Mouse (Mus musculus): ENCODE results near the gene Osbpl10. TPM values are rescaled to one million over a fixed set of nuclear protein-coding genes. Genes with fewer than 3 reads are reported as not detected.

Osbpl10 gene
- polyA plus RNA-seq, 1 experiment from 2014 or later: 2.9 TPM

DNA sequence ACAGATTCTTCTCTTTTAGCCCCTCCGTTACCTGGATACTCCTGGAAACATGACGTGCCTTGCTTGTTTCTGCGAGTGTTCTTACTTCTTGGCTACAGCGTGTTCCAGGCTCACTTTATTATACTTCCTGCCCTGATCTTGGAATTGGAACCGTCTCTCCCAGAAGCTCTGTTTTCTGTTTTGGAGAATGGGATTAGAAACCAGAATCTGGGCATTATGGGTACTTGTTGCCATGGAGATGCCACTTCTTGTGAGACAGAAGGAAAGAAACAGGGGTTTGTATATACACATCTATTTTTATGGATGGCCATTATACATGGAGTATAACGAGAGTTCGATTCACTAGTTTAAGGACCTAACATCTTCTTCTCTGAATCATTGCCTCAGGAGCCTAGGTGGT, 54.4 kb downstream of the Osbpl10 start:
- Histone ChIP-seq H3K9me3 (replicated peaks; ENCODE audit: control insufficient read depth, low read length, poor library complexity, severe bottlenecking) (no peaks in the 10 kb centered on the region), H3K27ac (ENCODE audit: low read length) (no peak overlapping the region), H3K4me2 (ENCODE audit: low read length) (no peak overlapping the region), H3K4me1 (ENCODE audit: control insufficient read depth, insufficient read depth, low read length) (no peaks in the 10 kb centered on the region), H3K27me3 (ENCODE audit: control insufficient read depth, insufficient read depth, low read depth, low read length) (no peaks in the 10 kb centered on the region), H3K4me3 (ENCODE audit: low read depth, low read length) (no peak overlapping the region), H3K9ac (ENCODE audit: low read depth, low read length) (no peak overlapping the region), H3K36me3 (ENCODE audit: control insufficient read depth, insufficient read depth, low read length) (no peaks in the 10 kb centered on the region)
- no peak for ATAC-seq
- WGBS: 84% methylated on average over 7 of the region's 7 CpGs

DNA sequence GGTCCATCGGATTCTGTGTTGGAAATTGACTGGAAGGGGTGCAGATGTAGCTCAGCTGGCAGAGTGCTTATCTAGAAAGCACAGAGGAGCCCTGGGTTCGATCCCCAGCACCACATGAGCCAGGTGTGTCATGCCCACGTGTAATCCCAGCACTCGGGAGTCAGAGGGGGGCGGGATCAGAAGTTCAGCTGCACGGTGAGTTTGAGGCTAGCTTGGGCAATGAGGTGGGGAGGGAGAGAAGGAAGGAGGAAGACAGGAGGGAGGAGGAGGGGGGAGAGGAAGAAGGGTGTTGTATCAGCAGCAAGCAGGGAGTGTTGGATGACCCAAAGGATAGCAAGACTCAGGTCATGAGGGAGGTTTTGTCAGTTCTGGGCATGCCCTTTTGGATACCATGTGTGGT, 55.9 kb downstream of the Osbpl10 start:
- 85% methylated on average over 6 of the region's 6 CpGs for WGBS
- no peak overlapping the region for H3K4me2 ChIP-seq (ENCODE audit: low read length)

DNA sequence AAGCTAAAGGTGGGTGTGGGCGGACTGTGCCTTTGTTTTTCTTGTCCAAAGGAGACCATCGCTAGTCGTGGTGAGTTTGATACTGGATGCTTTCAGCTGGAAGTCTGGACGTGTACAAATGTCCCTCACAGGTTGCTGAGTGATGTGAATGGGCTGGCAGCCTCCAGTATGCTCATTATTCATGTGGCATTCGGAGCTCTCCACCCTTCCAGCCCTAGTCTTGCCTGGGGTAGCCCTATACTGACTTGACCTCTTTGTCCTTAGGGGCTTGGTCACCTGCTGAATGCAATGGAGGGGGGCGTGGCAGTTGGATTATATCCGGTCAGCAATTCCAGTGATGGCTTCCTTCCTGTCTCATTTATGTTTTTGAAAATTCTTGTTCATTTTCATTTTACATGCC, 56.4 kb downstream of the Osbpl10 start:
- Histone ChIP-seq H3K4me1 (ENCODE audit: control insufficient read depth, insufficient read depth, low read length) (peaks cover 10% of the 10 kb centered on the region; the same call in 1 of the 2 replicates), H3K27me3 (ENCODE audit: control insufficient read depth, insufficient read depth, low read depth, low read length) (no peaks in the 10 kb centered on the region), H3K4me2 (ENCODE audit: low read length) (no peak overlapping the region), H3K9ac (ENCODE audit: low read depth, low read length) (no peak overlapping the region), H3K4me3 (ENCODE audit: low read depth, low read length) (no peak overlapping the region), H3K9me3 (replicated peaks; ENCODE audit: control insufficient read depth, low read length, poor library complexity, severe bottlenecking) (no peaks in the 10 kb centered on the region), H3K36me3 (ENCODE audit: control insufficient read depth, insufficient read depth, low read length) (no peaks in the 10 kb centered on the region), H3K27ac (ENCODE audit: low read length) (no peak overlapping the region)
- 84% methylated on average over 7 of the region's 7 CpGs for WGBS
- ATAC-seq: no peak

More for the DNA sequence above, 55.9 kb downstream of the Osbpl10 start:
- H3K36me3 ChIP-seq (ENCODE audit: control insufficient read depth, insufficient read depth, low read length): no peaks in the 10 kb centered on the region
- peaks cover 10% of the 10 kb centered on the region; the same call in 1 of the 2 replicates for H3K4me1 ChIP-seq (ENCODE audit: control insufficient read depth, insufficient read depth, low read length)
- H3K4me3 ChIP-seq (ENCODE audit: low read depth, low read length): no peak overlapping the region
- ATAC-seq: no peak
- H3K9ac ChIP-seq (ENCODE audit: low read depth, low read length): no peak overlapping the region
- H3K27ac ChIP-seq (ENCODE audit: low read length): no peak overlapping the region
- no peaks in the 10 kb centered on the region for H3K27me3 ChIP-seq (ENCODE audit: control insufficient read depth, insufficient read depth, low read depth, low read length)
- no peaks in the 10 kb centered on the region for H3K9me3 ChIP-seq (replicated peaks; ENCODE audit: control insufficient read depth, low read length, poor library complexity, severe bottlenecking)

DNA sequence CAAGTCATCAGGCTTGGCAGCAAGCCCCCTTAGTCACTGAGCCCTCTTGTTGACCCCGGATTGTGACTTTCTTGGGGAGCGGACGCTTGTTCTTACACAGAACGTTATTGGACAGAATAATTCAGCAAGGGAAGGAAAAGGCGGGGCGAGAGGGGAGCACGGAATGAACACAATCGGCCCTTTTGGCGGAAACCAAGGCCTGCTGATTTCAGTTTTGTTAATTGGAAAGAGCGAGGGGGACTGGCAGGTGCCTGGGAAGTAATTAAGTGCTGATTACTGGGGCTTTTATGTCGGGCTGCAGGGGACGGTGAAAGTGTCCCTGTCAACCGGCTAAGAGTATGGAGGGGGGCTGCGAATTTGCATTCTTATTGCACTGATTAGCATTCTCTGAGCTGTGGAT, 59.8 kb downstream of the Osbpl10 start:
- Histone ChIP-seq H3K4me2 (ENCODE audit: low read length) (no peak overlapping the region), H3K9me3 (replicated peaks; ENCODE audit: control insufficient read depth, low read length, poor library complexity, severe bottlenecking) (no peaks in the 10 kb centered on the region), H3K4me1 (ENCODE audit: control insufficient read depth, insufficient read depth, low read length) (peaks cover 10% of the 10 kb centered on the region; the same call in 1 of the 2 replicates), H3K27me3 (ENCODE audit: control insufficient read depth, insufficient read depth, low read depth, low read length) (no peaks in the 10 kb centered on the region), H3K27ac (ENCODE audit: low read length) (no peak overlapping the region), H3K9ac (ENCODE audit: low read depth, low read length) (no peak overlapping the region), H3K4me3 (ENCODE audit: low read depth, low read length) (no peak overlapping the region), H3K36me3 (ENCODE audit: control insufficient read depth, insufficient read depth, low read length) (no peaks in the 10 kb centered on the region)
- ATAC-seq: peak; percentile 34; the same call in 1 of the 2 replicates
- 10% methylated on average over 14 of the region's 14 CpGs for WGBS

DNA sequence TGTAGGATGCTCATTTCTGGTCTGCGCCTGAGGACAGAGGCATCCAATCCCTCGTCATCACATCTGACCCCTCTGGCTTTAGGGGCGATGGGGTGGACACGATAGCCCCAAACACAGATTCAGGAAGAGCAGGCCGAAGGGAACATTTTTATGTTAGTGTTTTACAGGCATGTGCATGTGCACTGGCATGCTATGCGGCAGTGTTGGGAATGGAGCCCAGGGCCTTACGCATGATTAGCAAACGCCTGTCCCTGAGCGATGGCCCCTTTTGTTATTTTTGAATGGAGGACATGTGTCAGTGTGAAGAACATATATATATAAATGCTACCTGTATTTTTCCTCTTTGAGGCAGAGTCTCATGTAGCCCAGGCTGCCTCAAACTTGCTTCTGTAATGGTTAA, 60.3 kb downstream of the Osbpl10 start:
- Histone ChIP-seq H3K4me3 (ENCODE audit: low read depth, low read length) (no peak overlapping the region), H3K27me3 (ENCODE audit: control insufficient read depth, insufficient read depth, low read depth, low read length) (no peaks in the 10 kb centered on the region), H3K4me1 (ENCODE audit: control insufficient read depth, insufficient read depth, low read length) (peaks cover 10% of the 10 kb centered on the region; the same call in 1 of the 2 replicates), H3K4me2 (ENCODE audit: low read length) (no peak overlapping the region), H3K36me3 (ENCODE audit: control insufficient read depth, insufficient read depth, low read length) (no peaks in the 10 kb centered on the region), H3K27ac (ENCODE audit: low read length) (no peak overlapping the region), H3K9me3 (replicated peaks; ENCODE audit: control insufficient read depth, low read length, poor library complexity, severe bottlenecking) (no peaks in the 10 kb centered on the region), H3K9ac (ENCODE audit: low read depth, low read length) (no peak overlapping the region)
- 61% methylated on average over 9 of the region's 9 CpGs for WGBS
- ATAC-seq: no peak

DNA sequence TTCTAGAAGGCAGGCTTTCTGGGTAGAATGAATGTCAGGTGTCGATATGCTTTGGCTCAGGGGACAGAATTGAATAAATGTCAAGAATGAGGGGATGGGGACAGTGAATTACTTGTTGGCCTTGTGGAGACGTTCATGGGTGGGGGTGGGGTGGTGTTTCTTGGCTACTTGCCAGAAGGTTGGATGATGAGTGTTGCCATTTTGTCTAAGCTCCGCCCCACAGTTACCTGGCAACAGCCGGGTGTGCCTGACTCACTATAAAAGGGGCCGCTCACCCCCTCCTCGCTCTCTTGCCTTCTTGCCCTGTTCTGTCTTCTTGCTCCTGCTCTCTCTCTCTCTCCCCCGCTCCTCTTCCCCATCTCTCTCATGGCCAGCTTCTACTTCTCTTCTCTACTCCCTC, 60.9 kb downstream of the Osbpl10 start:
- Histone ChIP-seq H3K4me3 (ENCODE audit: low read depth, low read length) (no peak overlapping the region), H3K4me1 (ENCODE audit: control insufficient read depth, insufficient read depth, low read length) (peaks cover 10% of the 10 kb centered on the region; the same call in 1 of the 2 replicates), H3K36me3 (ENCODE audit: control insufficient read depth, insufficient read depth, low read length) (no peaks in the 10 kb centered on the region), H3K27me3 (ENCODE audit: control insufficient read depth, insufficient read depth, low read depth, low read length) (no peaks in the 10 kb centered on the region), H3K9me3 (replicated peaks; ENCODE audit: control insufficient read depth, low read length, poor library complexity, severe bottlenecking) (no peaks in the 10 kb centered on the region), H3K27ac (ENCODE audit: low read length) (no peak overlapping the region), H3K4me2 (ENCODE audit: low read length) (no peak overlapping the region), H3K9ac (ENCODE audit: low read depth, low read length) (no peak overlapping the region)
- no peak for ATAC-seq
- 58% methylated on average over 7 of the region's 7 CpGs for WGBS

DNA sequence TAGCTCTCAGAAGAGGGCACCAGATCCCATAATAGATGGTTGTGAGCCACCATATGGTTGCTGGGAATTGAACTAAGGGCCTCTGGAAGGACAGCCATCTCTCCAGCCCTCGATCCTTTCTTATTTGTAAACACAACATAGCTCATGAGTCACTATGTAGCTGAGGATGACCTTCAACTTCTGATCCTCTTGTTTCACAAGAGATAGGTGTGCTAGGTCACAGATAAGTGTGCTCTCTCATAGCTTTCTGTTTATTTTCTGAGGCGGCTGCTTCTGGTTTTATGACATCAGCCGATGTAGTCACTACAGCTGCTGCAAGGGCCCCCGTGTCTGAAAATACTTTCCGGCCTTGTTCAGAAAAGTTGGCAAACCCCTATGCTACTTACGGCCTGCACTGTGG, 64.2 kb downstream of the Osbpl10 start:
- H3K27me3 ChIP-seq (ENCODE audit: control insufficient read depth, insufficient read depth, low read depth, low read length): no peaks in the 10 kb centered on the region
- H3K27ac ChIP-seq (ENCODE audit: low read length): no peak overlapping the region
- ATAC-seq: no peak
- no peaks in the 10 kb centered on the region for H3K9me3 ChIP-seq (replicated peaks; ENCODE audit: control insufficient read depth, low read length, poor library complexity, severe bottlenecking)
- H3K4me1 ChIP-seq (ENCODE audit: control insufficient read depth, insufficient read depth, low read length): peaks cover 10% of the 10 kb centered on the region; the same call in 1 of the 2 replicates
- no peak overlapping the region for H3K4me3 ChIP-seq (ENCODE audit: low read depth, low read length)
- H3K4me2 ChIP-seq (ENCODE audit: low read length): no peak overlapping the region
- no peak overlapping the region for H3K9ac ChIP-seq (ENCODE audit: low read depth, low read length)
- H3K36me3 ChIP-seq (ENCODE audit: control insufficient read depth, insufficient read depth, low read length): no peaks in the 10 kb centered on the region
- 95% methylated on average over 6 of the region's 6 CpGs for WGBS

DNA sequence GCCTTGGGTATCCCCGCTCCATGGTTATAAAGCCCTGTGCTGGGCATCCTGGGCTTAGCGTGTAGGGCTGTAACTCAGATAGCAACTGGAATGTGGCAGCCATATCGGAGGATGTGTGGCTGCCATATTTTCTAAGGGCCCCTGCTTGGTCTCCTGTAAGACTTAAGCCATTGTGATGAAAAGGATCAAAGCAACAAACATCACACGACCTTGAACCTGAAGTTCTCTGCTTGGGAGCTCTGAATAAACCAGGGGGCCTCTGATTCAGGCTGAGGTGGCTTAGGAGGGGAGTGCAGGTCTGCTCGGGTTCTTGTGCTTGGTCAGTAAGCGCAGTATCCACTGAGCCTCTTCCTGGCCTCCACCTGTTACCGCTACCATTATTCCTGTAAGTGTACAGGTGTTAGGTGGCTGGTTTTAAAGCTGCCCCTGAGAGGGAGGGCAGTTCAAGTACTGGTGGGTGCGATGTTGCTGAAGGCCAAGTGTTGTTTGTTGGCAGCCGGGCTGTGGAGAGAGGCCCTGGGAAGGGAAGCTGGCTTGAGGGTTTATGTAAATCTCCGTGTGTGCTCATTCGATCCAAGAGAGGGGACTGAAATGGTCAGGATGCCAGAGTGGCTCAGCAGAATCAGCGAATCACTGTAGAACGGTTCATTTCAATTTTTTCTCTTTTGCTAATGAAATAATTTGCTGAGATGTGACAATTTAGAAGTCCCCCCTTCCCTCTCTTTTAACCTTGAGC, 64.8 kb downstream of the Osbpl10 start:
- Histone ChIP-seq H3K36me3 (ENCODE audit: control insufficient read depth, insufficient read depth, low read length) (no peaks in the 10 kb centered on the region), H3K4me1 (ENCODE audit: control insufficient read depth, insufficient read depth, low read length) (peaks cover 9% of the 10 kb centered on the region; the same call in 1 of the 2 replicates), H3K4me3 (ENCODE audit: low read depth, low read length) (no peak overlapping the region), H3K27me3 (ENCODE audit: control insufficient read depth, insufficient read depth, low read depth, low read length) (no peaks in the 10 kb centered on the region), H3K4me2 (ENCODE audit: low read length) (no peak overlapping the region), H3K27ac (ENCODE audit: low read length) (no peak overlapping the region), H3K9me3 (replicated peaks; ENCODE audit: control insufficient read depth, low read length, poor library complexity, severe bottlenecking) (no peaks in the 10 kb centered on the region), H3K9ac (ENCODE audit: low read depth, low read length) (no peak overlapping the region)
- 80% methylated on average over 13 of the region's 13 CpGs for WGBS
- ATAC-seq: no peak

DNA sequence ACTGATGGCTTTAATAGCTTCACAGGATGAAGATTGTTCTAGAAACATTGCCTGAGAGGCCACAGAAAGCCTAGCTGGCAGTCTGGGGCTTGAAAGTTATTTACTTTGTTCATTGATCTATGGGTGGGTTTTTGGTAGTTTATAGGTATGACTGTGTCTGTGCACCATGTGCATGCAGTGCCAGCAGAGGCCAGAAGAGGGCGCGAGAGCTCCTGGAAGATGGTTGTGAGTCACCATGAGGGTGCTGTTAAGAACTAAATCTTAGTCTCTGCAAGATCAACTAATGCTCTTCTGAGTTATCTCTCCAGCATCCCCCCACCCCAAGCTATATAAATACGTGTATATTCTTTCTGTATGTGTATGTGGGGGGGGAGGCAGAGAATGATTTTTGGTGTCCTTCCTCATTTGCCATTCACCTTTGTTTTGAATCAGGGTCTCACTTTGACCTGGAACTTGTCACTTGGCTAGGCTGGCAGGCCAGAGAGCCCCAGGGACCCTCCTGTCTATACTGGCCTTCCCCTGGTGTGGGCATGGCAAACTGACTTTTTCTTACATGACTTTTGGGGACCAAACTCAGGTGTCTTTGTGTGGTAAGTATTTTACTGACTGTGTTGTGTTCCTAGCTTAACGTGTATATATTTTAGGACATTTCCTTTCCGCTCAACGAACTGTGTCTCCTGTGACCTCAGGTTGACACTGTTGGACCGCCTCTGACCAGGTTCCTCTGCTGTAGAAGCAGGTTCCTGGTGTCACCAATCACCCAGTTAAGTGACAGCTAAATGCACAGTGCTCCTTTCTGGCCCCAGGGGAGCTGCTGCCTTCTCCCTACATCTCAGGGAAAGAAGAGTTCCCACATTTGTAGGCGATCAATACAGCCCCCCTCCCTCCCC, 65.8 kb downstream of the Osbpl10 start:
- no peaks in the 10 kb centered on the region for H3K36me3 ChIP-seq (ENCODE audit: control insufficient read depth, insufficient read depth, low read length)
- no peak overlapping the region for H3K27ac ChIP-seq (ENCODE audit: low read length)
- ATAC-seq: no peak
- H3K9me3 ChIP-seq (replicated peaks; ENCODE audit: control insufficient read depth, low read length, poor library complexity, severe bottlenecking): no peaks in the 10 kb centered on the region
- no peak overlapping the region for H3K4me2 ChIP-seq (ENCODE audit: low read length)
- 84% methylated on average over 8 of the region's 8 CpGs for WGBS
- H3K9ac ChIP-seq (ENCODE audit: low read depth, low read length): no peak overlapping the region
- H3K4me1 ChIP-seq (ENCODE audit: control insufficient read depth, insufficient read depth, low read length): peaks cover 2% of the 10 kb centered on the region; the same call in 1 of the 2 replicates
- no peak overlapping the region for H3K4me3 ChIP-seq (ENCODE audit: low read depth, low read length)
- no peaks in the 10 kb centered on the region for H3K27me3 ChIP-seq (ENCODE audit: control insufficient read depth, insufficient read depth, low read depth, low read length)

Data from midbrain, embryonic 16.5 days (tissue).